Mouse (Mus musculus): ENCODE measurements around the gene Dhrs4. TPM values are rescaled to one million over a fixed set of nuclear protein-coding genes. Genes with fewer than 3 reads are reported as not detected.

Gene Dhrs4
- polyA plus RNA-seq, 1 experiment from 2014 or later = 60.2 TPM

- Histone ChIP-seq H3K9me3 (ENCODE audit: control insufficient read depth, low read length) (no peaks in the 10 kb centered on the region), H3K9ac (ENCODE audit: low read depth, low read length) (no peak overlapping the region), H3K27me3 (ENCODE audit: control insufficient read depth, insufficient read depth, low read length) (no peaks in the 10 kb centered on the region), H3K36me3 (ENCODE audit: control insufficient read depth, insufficient read depth, low read length) (peaks cover 2% of the 10 kb centered on the region), H3K27ac (ENCODE audit: low read depth, low read length) (no peak overlapping the region), H3K4me2 (replicated peaks; ENCODE audit: low read depth, low read length) (no peak overlapping the region), H3K4me3 (ENCODE audit: low read length) (no peak overlapping the region), H3K4me1 (ENCODE audit: control insufficient read depth, insufficient read depth, low read length) (peaks cover 7% of the 10 kb centered on the region; the same call in 1 of the 2 replicates)
- 63% methylated on average over 2 of the region's 2 CpGs for WGBS
- no peak for ATAC-seq (ENCODE audit: low FRiP score, low TSS enrichment)
Measured at GRCm38 (mm10) chr14:55475654-55476053, 2.9 kb upstream of the Dhrs4 start.

- Histone ChIP-seq H3K4me3 (ENCODE audit: low read length) (no peak overlapping the region), H3K9ac (ENCODE audit: low read depth, low read length) (no peak overlapping the region), H3K27ac (ENCODE audit: low read depth, low read length) (no peak overlapping the region), H3K9me3 (ENCODE audit: control insufficient read depth, low read length) (no peaks in the 10 kb centered on the region), H3K27me3 (ENCODE audit: control insufficient read depth, insufficient read depth, low read length) (no peaks in the 10 kb centered on the region), H3K36me3 (ENCODE audit: control insufficient read depth, insufficient read depth, low read length) (peaks cover 11% of the 10 kb centered on the region), H3K4me2 (replicated peaks; ENCODE audit: low read depth, low read length) (no peak overlapping the region), H3K4me1 (ENCODE audit: control insufficient read depth, insufficient read depth, low read length) (peaks cover 5% of the 10 kb centered on the region; the same call in 1 of the 2 replicates)
- ATAC-seq (ENCODE audit: low FRiP score, low TSS enrichment) = no peak
- 100% methylated on average over 1 of the region's 1 CpGs for WGBS
Measured at GRCm38 (mm10) chr14:55477421-55477820, 1.1 kb upstream of the Dhrs4 start.

GRCm38 (mm10) chr14:55477829-55478228 is 729 bp upstream of the Dhrs4 start:
- Histone ChIP-seq H3K9ac (ENCODE audit: low read depth, low read length) (no peak overlapping the region; the same call in 1 of the 2 replicates), H3K4me3 (ENCODE audit: low read length) (no peak overlapping the region), H3K4me2 (replicated peaks; ENCODE audit: low read depth, low read length) (peak overlapping the region; percentile 57; the same call in 1 of the 2 replicates), H3K36me3 (ENCODE audit: control insufficient read depth, insufficient read depth, low read length) (peaks cover 11% of the 10 kb centered on the region), H3K9me3 (ENCODE audit: control insufficient read depth, low read length) (no peaks in the 10 kb centered on the region), H3K27me3 (ENCODE audit: control insufficient read depth, insufficient read depth, low read length) (no peaks in the 10 kb centered on the region), H3K4me1 (ENCODE audit: control insufficient read depth, insufficient read depth, low read length) (peaks cover 5% of the 10 kb centered on the region; the same call in 1 of the 2 replicates), H3K27ac (ENCODE audit: low read depth, low read length) (no peak overlapping the region)
- 91% methylated on average over 5 of the region's 5 CpGs for WGBS
- ATAC-seq (ENCODE audit: low FRiP score, low TSS enrichment) = no peak

- Histone ChIP-seq H3K4me2 (replicated peaks; ENCODE audit: low read depth, low read length) (no peak overlapping the region; the same call in 1 of the 2 replicates), H3K4me1 (ENCODE audit: control insufficient read depth, insufficient read depth, low read length) (peaks cover 5% of the 10 kb centered on the region; the same call in 1 of the 2 replicates), H3K9ac (ENCODE audit: low read depth, low read length) (peak overlapping the region; percentile 84; the same call in 1 of the 2 replicates), H3K4me3 (ENCODE audit: low read length) (peak overlapping the region; percentile 70; the same call in 1 of the 2 replicates), H3K27me3 (ENCODE audit: control insufficient read depth, insufficient read depth, low read length) (no peaks in the 10 kb centered on the region), H3K9me3 (ENCODE audit: control insufficient read depth, low read length) (no peaks in the 10 kb centered on the region), H3K27ac (ENCODE audit: low read depth, low read length) (no peak overlapping the region), H3K36me3 (ENCODE audit: control insufficient read depth, insufficient read depth, low read length) (peaks cover 13% of the 10 kb centered on the region)
- no peak for ATAC-seq (ENCODE audit: low FRiP score, low TSS enrichment)
- WGBS = 89% methylated on average over 10 of the region's 10 CpGs
Measured at GRCm38 (mm10) chr14:55479629-55480028, 1.1 kb downstream of the Dhrs4 start.

GRCm38 (mm10) chr14:55484430-55485085 is 6.0 kb downstream of the Dhrs4 start:
- Histone ChIP-seq H3K4me2 (replicated peaks; ENCODE audit: low read depth, low read length) (no peak overlapping the region), H3K9me3 (ENCODE audit: control insufficient read depth, low read length) (no peaks in the 10 kb centered on the region), H3K27ac (ENCODE audit: low read depth, low read length) (no peak overlapping the region), H3K4me3 (ENCODE audit: low read length) (no peak overlapping the region), H3K4me1 (ENCODE audit: control insufficient read depth, insufficient read depth, low read length) (no peaks in the 10 kb centered on the region), H3K9ac (ENCODE audit: low read depth, low read length) (no peak overlapping the region), H3K27me3 (ENCODE audit: control insufficient read depth, insufficient read depth, low read length) (no peaks in the 10 kb centered on the region), H3K36me3 (ENCODE audit: control insufficient read depth, insufficient read depth, low read length) (peaks cover 29% of the 10 kb centered on the region)
- no peak for ATAC-seq (ENCODE audit: low FRiP score, low TSS enrichment)
- WGBS = 69% methylated on average over 5 of the region's 5 CpGs

- no peak for ATAC-seq (ENCODE audit: low FRiP score, low TSS enrichment)
- Histone ChIP-seq H3K36me3 (ENCODE audit: control insufficient read depth, insufficient read depth, low read length) (peaks cover 18% of the 10 kb centered on the region), H3K27ac (ENCODE audit: low read depth, low read length) (no peak overlapping the region), H3K4me1 (ENCODE audit: control insufficient read depth, insufficient read depth, low read length) (no peaks in the 10 kb centered on the region), H3K4me3 (ENCODE audit: low read length) (no peak overlapping the region), H3K9ac (ENCODE audit: low read depth, low read length) (no peak overlapping the region), H3K9me3 (ENCODE audit: control insufficient read depth, low read length) (no peaks in the 10 kb centered on the region), H3K4me2 (replicated peaks; ENCODE audit: low read depth, low read length) (no peak overlapping the region), H3K27me3 (ENCODE audit: control insufficient read depth, insufficient read depth, low read length) (no peaks in the 10 kb centered on the region)
- WGBS = 89% methylated on average over 8 of the region's 8 CpGs
Measured at GRCm38 (mm10) chr14:55486836-55487235, 8.3 kb downstream of the Dhrs4 start.

GRCm38 (mm10) chr14:55490361-55491201 is 12.0 kb downstream of the Dhrs4 start, which contains the start of gene Carmil3:
TSS of gene Carmil3 (plus strand) at chr14:55490651.
- Histone ChIP-seq H3K36me3 (ENCODE audit: control insufficient read depth, insufficient read depth, low read length) (peaks cover 12% of the 10 kb centered on the region), H3K27me3 (ENCODE audit: control insufficient read depth, insufficient read depth, low read length) (no peaks in the 10 kb centered on the region), H3K9ac (ENCODE audit: low read depth, low read length) (peak within 1 kb of the TSS; percentile 67), H3K4me3 (ENCODE audit: low read length) (peak within 1 kb of the TSS; percentile 59), H3K9me3 (ENCODE audit: control insufficient read depth, low read length) (no peaks in the 10 kb centered on the region), H3K4me1 (ENCODE audit: control insufficient read depth, insufficient read depth, low read length) (no peaks in the 10 kb centered on the region), H3K4me2 (replicated peaks; ENCODE audit: low read depth, low read length) (peak within 1 kb of the TSS; percentile 98), H3K27ac (ENCODE audit: low read depth, low read length) (peak within 1 kb of the TSS; percentile 69; the same call in 1 of the 2 replicates)
- ATAC-seq (ENCODE audit: low FRiP score, low TSS enrichment) = peak; percentile 83
- WGBS = under 1% methylated on average over 54 of the region's 68 CpGs

GRCm38 (mm10) chr14:55491291-55491833 is 12.8 kb downstream of the Dhrs4 start:
- no peaks in the 10 kb centered on the region for H3K9me3 ChIP-seq (ENCODE audit: control insufficient read depth, low read length)
- H3K36me3 ChIP-seq (ENCODE audit: control insufficient read depth, insufficient read depth, low read length) = peaks cover 6% of the 10 kb centered on the region
- H3K27me3 ChIP-seq (ENCODE audit: control insufficient read depth, insufficient read depth, low read length) = no peaks in the 10 kb centered on the region
- peak; percentile 82 for ATAC-seq (ENCODE audit: low FRiP score, low TSS enrichment)
- peak overlapping the region; percentile 59 for H3K4me3 ChIP-seq (ENCODE audit: low read length)
- peak overlapping the region; percentile 69; the same call in 1 of the 2 replicates for H3K27ac ChIP-seq (ENCODE audit: low read depth, low read length)
- under 1% methylated on average over 30 of the region's 30 CpGs for WGBS
- H3K4me2 ChIP-seq (replicated peaks; ENCODE audit: low read depth, low read length) = peak overlapping the region; percentile 98
- H3K9ac ChIP-seq (ENCODE audit: low read depth, low read length) = peak overlapping the region; percentile 67
- H3K4me1 ChIP-seq (ENCODE audit: control insufficient read depth, insufficient read depth, low read length) = no peaks in the 10 kb centered on the region
